Comparison of ENCODE assay signal across 7 mouse cellular contexts in genomic region chr8:84646800-84647199, GRCm38 (mm10). TPM values are rescaled to one million over a fixed set of nuclear protein-coding genes. Genes with fewer than 3 reads are reported as not detected.
DNase-seq lines count a peak whose midpoint lies in the region; ATAC-seq lines count a peak whose summit lies in the region.

No protein-coding gene starts in this region.

- intact Hi-C loops in gastrocnemius, postnatal 36 days (cut with DNase I), result no loop called here

- no peak for DNase-seq in liver, embryonic 11.5 days (ENCODE audit: low spot score)
- DNase-seq in liver, result no peak
- peak; percentile 48 for DNase-seq in embryonic facial prominence, embryonic 10.5 days (ENCODE audit: low spot score)
- DNase-seq in midbrain, embryonic 14.5 days, result peak; percentile 49
- DNase-seq in cerebellum, adult 18-20 months, result no peak
- no peak for DNase-seq in gastrocnemius, postnatal 36 days

- H3K9me3 ChIP-seq in liver, embryonic 11.5 days (ENCODE audit: control insufficient read depth, low read length), result no peaks in the 10 kb centered on the region
- no peaks in the 10 kb centered on the region for H3K9me3 ChIP-seq in embryonic facial prominence, embryonic 10.5 days
- H3K9me3 ChIP-seq in midbrain, embryonic 14.5 days (ENCODE audit: control insufficient read depth, low read length), result no peaks in the 10 kb centered on the region

- no peaks in the 10 kb centered on the region for H3K36me3 ChIP-seq in liver, embryonic 11.5 days (ENCODE audit: control insufficient read depth, insufficient read depth, low read length)
- no peaks in the 10 kb centered on the region for H3K36me3 ChIP-seq in embryonic facial prominence, embryonic 10.5 days (replicated peaks)
- H3K36me3 ChIP-seq in midbrain, embryonic 14.5 days (ENCODE audit: control insufficient read depth, insufficient read depth, low read length), result no peaks in the 10 kb centered on the region

- H3K27ac ChIP-seq in liver, embryonic 11.5 days (ENCODE audit: low read depth, low read length), result no peak overlapping the region
- H3K27ac ChIP-seq in embryonic facial prominence, embryonic 10.5 days (replicated peaks), result peak overlapping the region; percentile 83
- no peak overlapping the region; the same call in 1 of the 2 replicates for H3K27ac ChIP-seq in midbrain, embryonic 14.5 days (replicated peaks; ENCODE audit: low read depth, low read length)

- H3K27me3 ChIP-seq in liver, embryonic 11.5 days (replicated peaks; ENCODE audit: control insufficient read depth, insufficient read depth, low read length), result no peaks in the 10 kb centered on the region
- no peaks in the 10 kb centered on the region for H3K27me3 ChIP-seq in embryonic facial prominence, embryonic 10.5 days (replicated peaks; ENCODE audit: low read depth, poor library complexity, severe bottlenecking)
- no peaks in the 10 kb centered on the region for H3K27me3 ChIP-seq in midbrain, embryonic 14.5 days (ENCODE audit: control insufficient read depth, insufficient read depth, low read length)

- H3K4me3 ChIP-seq in liver, embryonic 11.5 days (ENCODE audit: low read depth, low read length), result no peak overlapping the region
- peak overlapping the region; percentile 51 for H3K4me3 ChIP-seq in embryonic facial prominence, embryonic 10.5 days
- H3K4me3 ChIP-seq in midbrain, embryonic 14.5 days (replicated peaks; ENCODE audit: low read depth, low read length), result no peak overlapping the region

- H3K4me2 ChIP-seq in liver, embryonic 11.5 days, result peak overlapping the region; percentile 64
- H3K4me2 ChIP-seq in midbrain, embryonic 14.5 days (ENCODE audit: low read length), result peak overlapping the region; percentile 53; the same call in 1 of the 2 replicates

- no peak overlapping the region for H3K9ac ChIP-seq in liver, embryonic 11.5 days (ENCODE audit: low read depth, low read length)
- no peak overlapping the region for H3K9ac ChIP-seq in midbrain, embryonic 14.5 days (replicated peaks; ENCODE audit: low read length)

- ATAC-seq in liver, embryonic 11.5 days (replicated peaks; ENCODE audit: low FRiP score), result no peak
- ATAC-seq in granulocyte monocyte progenitor cell, adult 5-6 weeks (replicated peaks; ENCODE audit: poor library complexity, severe bottlenecking), result 0 out of 2 replicates have a peak, but pooled peaks have one; percentile 56
- ATAC-seq in midbrain, embryonic 14.5 days (ENCODE audit: low FRiP score, low TSS enrichment), result no peak

- WGBS in liver, embryonic 11.5 days, result 52% methylated on average over 6 of the region's 6 CpGs
- 57% methylated on average over 6 of the region's 6 CpGs for WGBS in embryonic facial prominence, embryonic 10.5 days
- 60% methylated on average over 6 of the region's 6 CpGs for WGBS in midbrain, embryonic 14.5 days

- peaks cover 8% of the 10 kb centered on the region for H3K4me1 ChIP-seq in liver, embryonic 11.5 days (replicated peaks; ENCODE audit: control insufficient read depth, insufficient read depth, low read length)
- H3K4me1 ChIP-seq in embryonic facial prominence, embryonic 10.5 days, result peaks cover 44% of the 10 kb centered on the region
- H3K4me1 ChIP-seq in midbrain, embryonic 14.5 days (ENCODE audit: control insufficient read depth, insufficient read depth, low read length), result peaks cover 6% of the 10 kb centered on the region

RNA-seq across cellular contexts. Expression of gene Ier2, which starts 15.9 kb away (rescaled TPM):
- 46.5 and 50.1 TPM in 2 replicates for polyA plus RNA-seq in liver, embryonic 11.5 days (2014; fragmentation: Nextera tagmentation; extraction: Ambion mirVana)
- 140 and 148 TPM in 2 replicates for polyA plus RNA-seq in embryonic facial prominence, embryonic 10.5 days (2016; fragmentation: Nextera tagmentation; extraction: Ambion mirVana)
- total RNA-seq in granulocyte monocyte progenitor cell, adult 5-6 weeks (2014; fragmentation: Nextera tagmentation), result 33.3 and 44.1 TPM in 2 replicates
- total RNA-seq in granulocyte monocyte progenitor cell, adult 5-6 weeks (2017), result 40.7 and 47.6 TPM in 2 replicates
- 15.5 and 16.0 TPM in 2 replicates for polyA plus RNA-seq in midbrain, embryonic 14.5 days (2014; fragmentation: Nextera tagmentation; extraction: Ambion mirVana)
- 1 to 10 TPM; 5.6 to 9.3 TPM for total RNA-seq in gastrocnemius, postnatal 36 days (2021)

RNA-seq across cellular contexts. Expression of gene Trmt1, which starts 39.3 kb away (rescaled TPM):
- 94.1 and 95.6 TPM in 2 replicates for polyA plus RNA-seq in liver, embryonic 11.5 days (2014; fragmentation: Nextera tagmentation; extraction: Ambion mirVana)
- polyA plus RNA-seq in embryonic facial prominence, embryonic 10.5 days (2016; fragmentation: Nextera tagmentation; extraction: Ambion mirVana), result 69.1 and 71.2 TPM in 2 replicates
- 76.9 and 123 TPM in 2 replicates for total RNA-seq in granulocyte monocyte progenitor cell, adult 5-6 weeks (2014; fragmentation: Nextera tagmentation)
- total RNA-seq in granulocyte monocyte progenitor cell, adult 5-6 weeks (2017), result 73.8 and 95.9 TPM in 2 replicates
- polyA plus RNA-seq in midbrain, embryonic 14.5 days (2014; fragmentation: Nextera tagmentation; extraction: Ambion mirVana), result 56.9 and 59.6 TPM in 2 replicates
- total RNA-seq in gastrocnemius, postnatal 36 days (2021), result 10 to 100 TPM; 39.8 to 43.3 TPM

RNA-seq across cellular contexts. Expression of gene Nacc1, which starts 40.9 kb away (rescaled TPM):
- polyA plus RNA-seq in liver, embryonic 11.5 days (2014; fragmentation: Nextera tagmentation; extraction: Ambion mirVana), result 23.0 and 25.2 TPM in 2 replicates
- 30.4 and 30.8 TPM in 2 replicates for polyA plus RNA-seq in embryonic facial prominence, embryonic 10.5 days (2016; fragmentation: Nextera tagmentation; extraction: Ambion mirVana)
- total RNA-seq in granulocyte monocyte progenitor cell, adult 5-6 weeks (2014; fragmentation: Nextera tagmentation), result 92.9 and 98.1 TPM in 2 replicates
- 46.5 and 59.2 TPM in 2 replicates for total RNA-seq in granulocyte monocyte progenitor cell, adult 5-6 weeks (2017)
- polyA plus RNA-seq in midbrain, embryonic 14.5 days (2014; fragmentation: Nextera tagmentation; extraction: Ambion mirVana), result 19.1 and 20.2 TPM in 2 replicates
- total RNA-seq in gastrocnemius, postnatal 36 days (2021), result 10 to 100 TPM; 18.1 to 20.1 TPM

RNA-seq across cellular contexts. Expression of gene Lyl1, which starts 54.5 kb away (rescaled TPM):
- 67.9 and 68.6 TPM in 2 replicates for polyA plus RNA-seq in liver, embryonic 11.5 days (2014; fragmentation: Nextera tagmentation; extraction: Ambion mirVana)
- 4.3 and 5.5 TPM in 2 replicates for polyA plus RNA-seq in embryonic facial prominence, embryonic 10.5 days (2016; fragmentation: Nextera tagmentation; extraction: Ambion mirVana)
- 82.1 and 133 TPM in 2 replicates for total RNA-seq in granulocyte monocyte progenitor cell, adult 5-6 weeks (2014; fragmentation: Nextera tagmentation)
- 65.9 and 73.3 TPM in 2 replicates for total RNA-seq in granulocyte monocyte progenitor cell, adult 5-6 weeks (2017)
- 1.5 and 3.8 TPM in 2 replicates for polyA plus RNA-seq in midbrain, embryonic 14.5 days (2014; fragmentation: Nextera tagmentation; extraction: Ambion mirVana)
- total RNA-seq in gastrocnemius, postnatal 36 days (2021), result 1 to 10 TPM in 1 of 2 experiments, under 1 TPM in 1; 0.96 to 1.4 TPM

Comparison
In these comparisons a context has a peak if more than half of its experiments do, and no peak if none do; other contexts are left out.
1. DNase-seq: peak in embryonic facial prominence, embryonic 10.5 days (single experiment) and midbrain, embryonic 14.5 days (single experiment); none in liver, embryonic 11.5 days (single experiment), liver (single experiment), cerebellum, adult 18-20 months (0 of 2) and gastrocnemius, postnatal 36 days (0 of 2).